Mouse (Mus musculus) intestine, embryonic 16.5 days (tissue): Measurements from ENCODE around the gene Spg11. TPM values are rescaled to one million over a fixed set of nuclear protein-coding genes. Genes with fewer than 3 reads are reported as not detected.

Experiments
- ATAC-seq: fragments of 200-750 bp; cut with Nextera tagmentation; 2 replicates; pipeline ENCODE4 v1.8.0; 2017; ENCODE audit warnings: moderate TSS enrichment, moderate library complexity
- H3K27ac ChIP-seq: fragments of 300-500 bp; sonication (generic); 2 replicates; pipeline ENCODE4 v1.5.1; 2014; ENCODE audit warnings: mild to moderate bottlenecking, low read length
- H3K27me3 ChIP-seq: fragments of 300-500 bp; sonication (generic); replicated peaks from 2 replicates; pipeline ENCODE4 v1.6.1; 2014; ENCODE audit warnings: low read length, control low read depth, mixed read lengths; ENCODE audit not compliant: control insufficient read depth, insufficient read depth
- H3K36me3 ChIP-seq: fragments of 300-500 bp; sonication (generic); 2 replicates; pipeline ENCODE4 v1.6.1; 2014; ENCODE audit warnings: low read length, control low read depth; ENCODE audit not compliant: control insufficient read depth, insufficient read depth
- H3K4me1 ChIP-seq: fragments of 300-500 bp; sonication (generic); 2 replicates; pipeline ENCODE4 v1.6.1; 2014; ENCODE audit warnings: low read length, control low read depth, mixed read lengths; ENCODE audit not compliant: control insufficient read depth, insufficient read depth
- H3K4me2 ChIP-seq: fragments of 300-500 bp; sonication (generic); 2 replicates; pipeline ENCODE4 v1.6.1; 2014; ENCODE audit warnings: low read depth, low read length, control low read depth
- H3K4me3 ChIP-seq: fragments of 300-500 bp; sonication (generic); 2 replicates; pipeline ENCODE4 v1.5.1; 2014; ENCODE audit warnings: mild to moderate bottlenecking, low read length
- H3K9ac ChIP-seq: fragments of 300-500 bp; sonication (generic); 2 replicates; pipeline ENCODE4 v1.6.1; 2014; ENCODE audit warnings: low read depth, low read length
- H3K9me3 ChIP-seq: fragments of 300-500 bp; sonication (generic); 2 replicates; pipeline ENCODE4 v1.6.1; 2016; ENCODE audit warnings: low read length, control low read depth; ENCODE audit not compliant: control insufficient read depth
- WGBS: fragments of 180-500 bp; shearing (Covaris S2); extraction: QIAGEN DNeasy Blood & Tissue Kit; methylation state at CpG from one replicate; pipeline ENCODE4 v1.1.7; 2014; 5-methylcytosine and 5-hydroxymethylcytosine counted together
- polyA plus RNA-seq: library from polyadenylated mRNA; unstranded; fragments of >200 nt; fragmentation: Nextera tagmentation; extraction: Ambion mirVana; gene quantifications from 2 replicates; pipeline ENCODE4 v1.2.1, GENCODE M21; 2015

The Spg11 gene
- polyA plus RNA-seq, 1 experiment from 2014 or later: 7.0 TPM

- H3K4me2 ChIP-seq: peak within 1 kb of the TSS; percentile 73
- peaks cover 4% of the 10 kb centered on the region; the same call in 1 of the 2 replicates for H3K36me3 ChIP-seq
- H3K27me3 ChIP-seq: no peaks in the 10 kb centered on the region
- WGBS: under 1% methylated on average over 40 of the region's 40 CpGs
- peaks cover 10% of the 10 kb centered on the region for H3K4me1 ChIP-seq
- ATAC-seq: peak; percentile 97
- H3K9ac ChIP-seq: peak within 1 kb of the TSS; percentile 89
- H3K27ac ChIP-seq: peak within 1 kb of the TSS; percentile 83
- H3K4me3 ChIP-seq: peak within 1 kb of the TSS; percentile 92
- no peaks in the 10 kb centered on the region for H3K9me3 ChIP-seq
Observed at GRCm38 (mm10) chr2:122147508-122148241, 29.5 kb upstream of the Spg11 start, which contains the start of gene B2m. Gene B2m (plus strand): TSS chr2:122147686.

GRCm38 (mm10) chr2:122146687-122147086 lies 28.5 kb upstream of the Spg11 start:
- H3K27me3 ChIP-seq: no peaks in the 10 kb centered on the region
- no peak overlapping the region for H3K27ac ChIP-seq
- no peaks in the 10 kb centered on the region for H3K36me3 ChIP-seq
- H3K4me2 ChIP-seq: no peak overlapping the region
- peaks cover 10% of the 10 kb centered on the region for H3K4me1 ChIP-seq
- 73% methylated on average over 6 of the region's 6 CpGs for WGBS
- no peak for ATAC-seq
- no peak overlapping the region for H3K4me3 ChIP-seq
- no peak overlapping the region for H3K9ac ChIP-seq
- no peaks in the 10 kb centered on the region for H3K9me3 ChIP-seq

GRCm38 (mm10) chr2:122145756-122146155 lies 27.6 kb upstream of the Spg11 start:
- WGBS: 70% methylated on average over 4 of the region's 4 CpGs
- no peak overlapping the region for H3K4me2 ChIP-seq

GRCm38 (mm10) chr2:122143111-122143510 lies 24.9 kb upstream of the Spg11 start:
- Histone ChIP-seq H3K4me1 (peaks cover 6% of the 10 kb centered on the region; the same call in 1 of the 2 replicates), H3K27me3 (no peaks in the 10 kb centered on the region), H3K27ac (no peak overlapping the region), H3K9ac (no peak overlapping the region), H3K36me3 (no peaks in the 10 kb centered on the region), H3K9me3 (no peaks in the 10 kb centered on the region), H3K4me3 (no peak overlapping the region), H3K4me2 (no peak overlapping the region)
- no peak for ATAC-seq
- 93% methylated on average over 3 of the region's 3 CpGs for WGBS

More at GRCm38 (mm10) chr2:122145756-122146155, 27.6 kb upstream of the Spg11 start:
- Histone ChIP-seq H3K4me3 (no peak overlapping the region), H3K9ac (no peak overlapping the region), H3K27me3 (no peaks in the 10 kb centered on the region), H3K4me1 (peaks cover 14% of the 10 kb centered on the region), H3K9me3 (no peaks in the 10 kb centered on the region), H3K27ac (no peak overlapping the region), H3K36me3 (no peaks in the 10 kb centered on the region)
- ATAC-seq: no peak

GRCm38 (mm10) chr2:122141332-122141967 lies 23.3 kb upstream of the Spg11 start:
- 73% methylated on average over 5 of the region's 5 CpGs for WGBS

GRCm38 (mm10) chr2:122140815-122141214 lies 22.6 kb upstream of the Spg11 start:
- no peak overlapping the region for H3K27ac ChIP-seq
- 61% methylated on average over 2 of the region's 2 CpGs for WGBS
- H3K36me3 ChIP-seq: no peaks in the 10 kb centered on the region
- H3K4me1 ChIP-seq: peaks cover 4% of the 10 kb centered on the region; the same call in 1 of the 2 replicates
- H3K4me2 ChIP-seq: no peak overlapping the region
- H3K4me3 ChIP-seq: no peak overlapping the region
- H3K27me3 ChIP-seq: no peaks in the 10 kb centered on the region
- ATAC-seq: peak; percentile 55; the same call in 1 of the 2 replicates
- no peak overlapping the region for H3K9ac ChIP-seq
- H3K9me3 ChIP-seq: no peaks in the 10 kb centered on the region

More at GRCm38 (mm10) chr2:122141332-122141967, 23.3 kb upstream of the Spg11 start:
- Histone ChIP-seq H3K4me2 (no peak overlapping the region), H3K27me3 (no peaks in the 10 kb centered on the region), H3K4me1 (peaks cover 4% of the 10 kb centered on the region; the same call in 1 of the 2 replicates), H3K36me3 (no peaks in the 10 kb centered on the region), H3K4me3 (no peak overlapping the region), H3K9me3 (no peaks in the 10 kb centered on the region), H3K9ac (no peak overlapping the region), H3K27ac (no peak overlapping the region)
- ATAC-seq: no peak

GRCm38 (mm10) chr2:122137839-122138465 lies 19.8 kb upstream of the Spg11 start:
- Histone ChIP-seq H3K27ac (no peak overlapping the region), H3K9ac (no peak overlapping the region), H3K4me1 (peaks cover 4% of the 10 kb centered on the region; the same call in 1 of the 2 replicates), H3K4me2 (no peak overlapping the region), H3K27me3 (no peaks in the 10 kb centered on the region), H3K36me3 (no peaks in the 10 kb centered on the region), H3K4me3 (no peak overlapping the region), H3K9me3 (no peaks in the 10 kb centered on the region)
- WGBS: 46% methylated on average over 5 of the region's 5 CpGs
- ATAC-seq: peak; percentile 90

GRCm38 (mm10) chr2:122132618-122133017 lies 14.4 kb upstream of the Spg11 start:
- H3K27ac ChIP-seq: no peak overlapping the region
- no peak overlapping the region for H3K4me2 ChIP-seq
- no peaks in the 10 kb centered on the region for H3K4me1 ChIP-seq
- H3K36me3 ChIP-seq: no peaks in the 10 kb centered on the region
- H3K9ac ChIP-seq: no peak overlapping the region
- WGBS: 75% methylated on average over 2 of the region's 2 CpGs
- no peak overlapping the region for H3K4me3 ChIP-seq
- H3K27me3 ChIP-seq: no peaks in the 10 kb centered on the region
- H3K9me3 ChIP-seq: no peaks in the 10 kb centered on the region
- ATAC-seq: no peak

GRCm38 (mm10) chr2:122132078-122132477 lies 13.9 kb upstream of the Spg11 start:
- no peak for ATAC-seq
- Histone ChIP-seq H3K9ac (no peak overlapping the region), H3K4me2 (no peak overlapping the region), H3K27me3 (no peaks in the 10 kb centered on the region), H3K4me1 (0 out of 2 replicates have a peak, but pooled peaks cover 1% of the 10 kb centered on the region), H3K27ac (no peak overlapping the region), H3K36me3 (no peaks in the 10 kb centered on the region), H3K4me3 (no peak overlapping the region), H3K9me3 (no peaks in the 10 kb centered on the region)
- WGBS: 92% methylated on average over 2 of the region's 2 CpGs
